Mouse (Mus musculus) layer of hippocampus, adult 2 months (tissue): Measurements from ENCODE around the gene Atl3. TPM values are rescaled to one million over a fixed set of nuclear protein-coding genes. Genes with fewer than 3 reads are reported as not detected.
A peak's percentile ranks its signal among the peaks of the same experiment; 100 is the strongest.
"Not testable (repeated sequence)": the region's sequence is repeated elsewhere in the genome, so short reads cannot be mapped to it uniquely, and the experiment has no call there.

Experiments
- DNase-seq, 2 experiments: peaks; one replicate each; pipeline ENCODE4 v3.0.0; 2022; ENCODE audit warnings: low spot score in 2 of 2
- H3K27ac ChIP-seq: fragments of 200-600 bp; 2 replicates; pipeline ENCODE4 v1.8.1; 2022
- H3K4me3 ChIP-seq: fragments of 200-600 bp; 2 replicates; pipeline ENCODE4 v1.8.1; 2022; ENCODE audit warnings: mild to moderate bottlenecking
- CTCF ChIP-seq: fragments of 200-600 bp; conservative IDR thresholded peaks from 2 replicates; pipeline ENCODE4 v1.8.1; 2022; ENCODE audit warnings: antibody characterized with exemption, mild to moderate bottlenecking, moderate library complexity
- total RNA-seq, 2 experiments: library from RNA; stranded (reverse); gene quantifications; 2 replicates each; pipeline ENCODE4 v1.2.3; 2021

Atl3 gene
- total RNA-seq, 2 experiments from 2014 or later = 20.5 to 23.0 TPM

DNA sequence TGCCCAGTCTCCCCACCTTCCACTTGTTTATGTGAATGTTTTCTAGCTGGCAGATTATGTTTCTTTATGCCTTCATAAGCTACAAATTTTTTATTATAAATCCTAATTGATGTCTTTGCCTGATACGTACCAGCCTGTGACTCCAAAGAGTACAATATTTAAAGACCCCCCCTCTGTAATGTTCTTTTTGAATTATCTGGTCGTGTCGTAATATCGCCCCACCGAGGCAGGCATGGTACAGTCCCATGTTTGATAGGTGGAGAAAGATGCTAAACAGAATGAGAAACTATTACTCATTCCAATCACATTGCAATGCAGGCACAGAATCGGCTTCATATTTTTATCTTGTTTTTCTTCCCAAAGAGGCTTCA is 10.3 kb upstream of the Atl3 start:
- peak; percentile 46 for TF ChIP-seq CTCF
- DNase-seq = peak; percentile 64 to 85
- Histone ChIP-seq H3K4me3 (peak overlapping the region; percentile 54), H3K27ac (peak overlapping the region; percentile 99)

DNA sequence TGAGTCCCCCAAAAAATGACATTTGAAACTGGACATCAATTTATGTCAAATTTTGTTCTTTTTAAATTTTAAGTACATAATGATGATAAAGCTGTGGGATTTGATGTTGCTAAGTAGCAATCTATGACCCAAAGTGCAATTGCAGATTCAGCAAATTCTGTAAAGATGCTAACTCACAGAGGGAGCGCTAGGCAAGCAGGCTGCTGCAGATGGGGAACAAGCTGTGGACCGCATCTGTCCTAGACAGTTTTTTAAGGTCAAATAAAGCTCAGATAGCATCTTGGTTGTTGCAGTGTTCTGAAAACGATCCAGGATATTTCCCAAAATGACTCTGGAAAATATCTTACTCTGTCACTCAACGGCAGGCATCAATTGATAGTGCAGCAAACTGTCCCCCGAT is 9.8 kb upstream of the Atl3 start:
- Histone ChIP-seq H3K4me3 (peak overlapping the region; percentile 54), H3K27ac (peak overlapping the region; percentile 99)
- TF ChIP-seq CTCF = no peak
- DNase-seq = peak; percentile 26 to 53

DNA sequence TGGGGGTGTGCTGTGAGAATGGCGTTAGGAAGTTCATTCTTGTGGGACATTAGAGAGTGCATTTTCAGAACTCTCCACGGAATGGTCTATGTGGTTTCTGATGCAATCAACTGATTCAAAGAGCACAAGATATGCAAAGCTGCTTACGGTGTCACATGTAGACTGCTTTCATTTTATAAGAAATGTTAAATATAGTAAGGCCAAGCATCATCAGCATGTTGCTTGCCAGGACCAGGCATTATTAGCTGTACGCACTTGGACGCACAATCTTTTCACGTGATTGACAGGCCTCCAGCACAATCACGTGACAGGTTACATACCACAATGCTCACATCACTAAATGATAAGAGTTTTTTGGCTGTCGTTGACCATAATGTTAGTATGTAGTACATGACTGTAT is 6.2 kb upstream of the Atl3 start:
- no peak for DNase-seq
- no peak for TF ChIP-seq CTCF
- Histone ChIP-seq H3K27ac (no peak overlapping the region), H3K4me3 (no peak overlapping the region)

DNA sequence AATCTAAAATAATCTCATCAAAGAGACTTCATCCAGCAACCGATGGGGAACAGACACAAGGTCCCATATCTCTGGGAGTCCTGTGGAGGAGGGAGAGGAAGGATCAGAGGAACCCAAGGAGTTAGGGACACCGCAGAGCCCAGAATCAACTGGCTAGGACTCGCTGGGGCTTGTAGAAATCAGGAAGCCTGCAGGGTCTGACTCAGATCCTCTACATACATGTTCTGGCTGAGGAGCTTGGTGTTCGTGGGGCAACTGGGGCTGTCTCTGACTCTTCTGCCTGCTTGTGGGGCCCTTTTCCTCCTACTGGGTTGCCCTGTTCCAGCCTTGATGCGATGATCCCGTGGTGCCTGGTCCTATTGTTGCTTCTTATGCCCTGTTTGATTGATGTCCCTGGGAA is 1.9 kb upstream of the Atl3 start:
- no peak for TF ChIP-seq CTCF
- Histone ChIP-seq H3K4me3 (no peak overlapping the region), H3K27ac (no peak overlapping the region)
- DNase-seq = no peak

DNA sequence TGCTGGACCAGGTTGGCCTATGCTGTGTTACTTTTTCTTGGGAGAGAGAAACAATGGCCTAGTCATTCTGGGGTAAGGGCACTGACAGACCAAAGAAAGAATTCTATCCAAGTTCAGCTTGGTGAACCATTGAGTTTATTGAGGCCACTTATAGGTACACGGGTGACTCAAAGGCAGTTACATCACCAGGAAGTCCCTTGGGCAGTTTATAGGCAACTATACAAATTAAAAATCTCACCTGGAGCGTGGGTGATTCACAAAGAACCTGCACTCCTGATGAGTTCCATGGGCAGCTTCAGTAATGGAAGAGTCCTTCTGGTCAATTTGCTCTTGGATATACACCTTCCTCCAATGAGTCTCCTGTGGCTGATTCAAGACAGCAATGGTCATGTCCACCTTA is 1.2 kb upstream of the Atl3 start:
- no peak for TF ChIP-seq CTCF
- no peak for DNase-seq
- no peak overlapping the region for H3K4me3 ChIP-seq
- no peak overlapping the region for H3K27ac ChIP-seq

DNA sequence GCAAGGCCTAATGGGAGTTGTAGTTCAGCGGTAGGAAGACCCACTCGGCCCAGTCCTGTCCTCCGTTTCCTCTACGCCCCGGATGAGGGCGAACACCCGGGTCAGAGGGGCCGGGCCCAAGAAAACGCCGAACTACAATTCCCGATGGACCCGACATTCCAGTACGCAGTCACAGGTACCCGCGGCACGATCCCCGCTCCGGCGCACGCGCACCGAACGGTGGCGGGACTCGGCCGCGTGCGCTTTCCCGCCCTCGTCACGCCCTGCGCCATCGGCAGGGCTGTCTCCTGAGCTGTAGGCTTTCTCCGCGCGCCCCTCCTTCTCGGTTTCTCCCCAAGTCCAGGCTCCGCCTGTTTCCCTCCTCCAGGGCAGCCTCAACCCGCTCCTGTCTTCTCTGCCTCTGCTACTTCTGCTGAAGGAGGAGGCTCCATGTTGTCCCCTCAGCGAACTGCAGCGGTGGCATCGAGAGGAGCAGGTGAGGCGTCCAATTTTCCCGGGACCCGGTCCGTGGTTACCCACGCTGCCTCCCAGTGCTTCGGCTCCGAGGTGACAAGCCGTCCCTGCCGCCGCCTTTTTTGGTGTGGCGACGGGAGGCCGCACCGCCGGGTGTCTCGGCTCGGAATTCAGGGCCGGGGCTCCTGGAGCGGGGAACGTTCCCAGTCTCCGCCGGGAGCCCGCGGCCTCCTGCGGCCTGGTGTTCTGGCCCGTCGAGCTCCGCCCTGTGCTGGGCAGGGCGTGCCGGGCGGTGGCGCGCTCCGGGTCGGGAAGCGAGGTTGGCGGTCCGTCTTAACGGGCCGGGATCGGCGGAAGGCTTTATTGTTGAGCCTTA is 561 bp downstream of the Atl3 start:
- peak overlapping the region; percentile 99 for H3K27ac ChIP-seq
- TF ChIP-seq CTCF = peak; percentile 41; the same call in 1 of the 2 replicates
- peak; percentile 98 to 99 for DNase-seq
- H3K4me3 ChIP-seq = peak overlapping the region; percentile 89

DNA sequence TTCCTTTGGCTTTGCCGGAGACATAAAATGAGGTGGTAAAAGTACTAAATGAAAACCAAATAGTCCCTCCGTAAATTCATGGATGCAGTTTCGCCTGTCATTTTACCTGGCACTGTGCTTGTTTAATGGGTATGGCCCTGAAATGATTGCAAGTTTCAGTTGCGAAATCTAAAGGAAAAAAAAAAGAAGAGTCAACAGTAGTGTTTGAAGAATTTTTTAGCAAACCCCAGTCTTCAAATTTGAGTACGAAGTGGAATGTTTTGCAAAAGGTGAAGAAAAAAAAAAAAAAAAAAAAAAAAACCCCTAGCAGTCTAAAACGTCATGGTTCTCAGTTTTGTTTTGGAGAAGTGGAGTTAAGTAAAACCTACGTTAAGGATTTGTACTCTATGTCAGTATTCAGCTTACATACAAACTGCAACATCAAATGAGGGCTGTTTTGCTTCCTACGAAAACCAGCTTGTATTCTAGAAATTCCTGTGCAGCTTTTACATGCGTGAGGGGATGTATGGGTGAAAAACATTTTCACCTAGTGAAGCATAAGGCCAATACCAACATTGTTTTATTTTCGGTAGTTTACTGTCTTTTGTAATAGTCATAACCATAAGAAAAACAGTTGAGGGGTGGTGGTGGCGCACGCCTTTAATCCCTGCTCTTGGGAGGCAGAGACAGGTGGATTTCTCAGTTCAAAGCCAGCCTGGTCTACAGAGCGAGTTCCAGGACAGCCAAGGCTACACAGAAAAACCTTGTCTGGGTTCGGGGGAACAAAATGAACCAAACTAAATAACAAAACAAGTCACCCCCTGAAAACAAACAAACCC is 1.6 kb downstream of the Atl3 start:
- no peak for TF ChIP-seq CTCF
- H3K27ac ChIP-seq = peak overlapping the region; percentile 99

DNA sequence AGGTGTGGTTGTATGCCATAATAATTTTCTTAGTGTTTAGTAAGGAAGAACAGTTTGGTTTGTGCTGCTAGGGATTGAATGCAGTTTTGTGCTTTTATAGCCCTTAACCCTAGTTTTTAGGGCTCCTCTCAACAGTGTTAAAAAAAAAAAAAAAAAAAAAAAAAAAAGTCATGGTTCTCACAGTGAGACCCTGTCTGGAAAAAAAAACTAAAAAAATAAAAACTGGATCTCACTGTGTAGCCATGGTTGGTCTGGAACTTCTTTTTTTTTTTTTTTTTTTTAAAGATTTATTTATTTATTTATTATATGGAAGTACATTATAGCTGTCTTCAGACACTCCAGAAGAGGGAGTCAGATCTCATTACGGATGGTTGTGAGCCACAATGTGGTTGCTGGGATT is 2.2 kb downstream of the Atl3 start:
- not testable (repeated sequence) for DNase-seq, H3K4me3 ChIP-seq, H3K27ac ChIP-seq

More for the DNA sequence above, 1.6 kb downstream of the Atl3 start:
- no peak for DNase-seq
- H3K4me3 ChIP-seq = peak overlapping the region; percentile 89

DNA sequence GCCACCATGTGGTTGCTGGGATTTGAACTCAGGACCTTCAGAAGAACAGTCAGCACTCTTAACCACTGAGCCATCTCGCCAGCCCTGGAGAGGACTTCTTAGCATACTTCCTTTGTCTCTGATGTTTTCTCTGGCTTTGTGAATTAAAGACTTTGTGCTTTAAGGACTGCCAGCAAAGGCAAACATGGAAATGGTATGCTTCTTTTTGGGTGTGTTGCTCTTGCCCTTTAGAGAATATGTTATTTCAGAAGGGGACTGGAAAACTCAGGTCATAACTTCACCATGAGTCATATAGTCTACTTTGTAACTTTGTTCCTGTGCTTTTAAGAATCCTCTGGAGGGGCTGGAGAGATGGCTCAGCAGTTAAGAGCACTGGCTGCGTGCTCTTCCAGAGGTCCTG is 5.0 kb downstream of the Atl3 start:
- no peak overlapping the region for H3K4me3 ChIP-seq
- DNase-seq = no peak
- TF ChIP-seq CTCF = no peak

DNA sequence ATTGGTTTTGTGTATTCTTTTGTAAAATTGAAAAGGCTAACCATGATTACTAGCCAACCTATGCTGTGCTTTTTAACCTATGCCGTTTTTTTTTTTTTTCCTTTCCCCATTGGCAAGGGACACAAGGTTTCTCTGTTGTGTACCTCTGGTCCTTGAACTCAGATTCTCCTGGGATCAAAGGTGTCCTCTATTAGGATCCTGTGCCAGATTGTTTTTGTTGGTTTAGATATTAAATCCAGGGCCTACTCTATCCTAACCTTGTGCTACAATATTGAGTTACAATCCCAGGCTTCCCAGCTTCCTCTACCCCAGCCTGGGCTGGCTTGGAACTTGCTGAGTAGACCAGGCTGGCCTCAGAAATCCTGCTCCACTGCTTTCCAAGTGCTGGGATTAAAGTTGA is 6.9 kb downstream of the Atl3 start:
- no peak for DNase-seq
- Histone ChIP-seq H3K4me3 (no peak overlapping the region), H3K27ac (no peak overlapping the region)
- TF ChIP-seq CTCF = no peak

More for the DNA sequence above, 5.0 kb downstream of the Atl3 start:
- no peak overlapping the region for H3K27ac ChIP-seq

DNA sequence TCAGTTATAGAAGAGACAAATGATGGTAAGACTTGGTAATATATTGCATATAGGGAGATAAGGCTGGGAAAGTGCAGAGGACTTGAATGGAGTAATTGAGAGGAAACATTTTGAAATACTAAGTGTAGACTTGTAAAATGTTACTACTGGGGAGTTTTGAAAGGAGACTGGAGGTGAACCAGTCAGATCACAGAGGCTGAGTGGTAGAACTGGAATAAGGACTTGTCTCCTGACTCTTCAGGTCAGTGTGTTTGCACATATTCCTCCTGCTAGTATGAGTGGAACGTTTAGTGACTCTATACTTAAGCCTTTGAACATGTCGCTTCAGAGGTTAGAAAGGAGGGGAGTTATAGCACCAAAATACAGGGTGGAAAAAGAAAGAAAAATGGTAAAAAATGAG is 8.6 kb downstream of the Atl3 start:
- Histone ChIP-seq H3K27ac (no peak overlapping the region), H3K4me3 (no peak overlapping the region)
- no peak for TF ChIP-seq CTCF
- no peak for DNase-seq

DNA sequence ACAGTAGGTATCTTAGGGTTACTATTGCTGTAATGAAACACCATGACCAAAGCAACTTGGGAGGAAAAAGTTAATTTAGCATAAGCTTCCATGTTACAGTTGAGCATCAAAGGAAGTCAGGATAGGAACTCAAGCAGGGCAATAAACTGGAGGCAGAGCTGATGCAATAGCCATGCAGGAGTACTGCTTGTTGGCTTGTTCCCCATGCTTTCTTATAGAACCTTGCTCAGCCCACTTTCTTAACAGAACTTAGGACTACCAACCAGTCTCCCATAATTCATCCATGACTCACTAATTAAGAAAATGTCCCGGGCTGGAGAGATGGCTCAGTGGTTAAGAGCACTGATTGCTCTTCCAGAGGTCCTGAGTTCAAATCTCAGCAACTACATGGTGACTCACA is 12.5 kb downstream of the Atl3 start:
- TF ChIP-seq CTCF = no peak
- DNase-seq = no peak
- Histone ChIP-seq H3K27ac (no peak overlapping the region), H3K4me3 (no peak overlapping the region)

DNA sequence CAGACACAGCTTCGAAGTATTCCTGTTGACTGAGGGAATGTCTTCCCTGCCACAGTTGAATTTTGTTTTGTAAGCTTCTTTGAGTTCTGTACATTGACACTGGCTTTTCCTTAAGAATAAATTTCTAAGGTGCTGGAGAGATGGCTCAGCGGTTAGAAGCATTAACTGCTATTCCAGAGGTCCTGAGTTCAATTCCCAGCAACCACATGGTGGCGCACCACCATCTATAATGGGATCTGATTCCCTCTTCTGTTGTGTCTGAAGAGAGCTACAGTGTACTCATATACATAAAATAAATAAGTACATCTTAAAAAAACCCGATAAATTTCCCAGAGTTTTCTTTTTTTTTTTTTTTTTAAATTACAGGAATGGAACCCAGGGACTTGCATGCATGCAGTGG is 14.2 kb downstream of the Atl3 start:
- H3K4me3 ChIP-seq = no peak overlapping the region
- no peak overlapping the region for H3K27ac ChIP-seq
- TF ChIP-seq CTCF = peak; percentile 67
- peak in 1 of 2 experiments; percentile 27 for DNase-seq
